Mouse (Mus musculus) R1 (cell line): Measurements from ENCODE around the gene Zfp944.
A peak's percentile ranks its signal among the peaks of the same experiment; 100 is the strongest.
"Not testable (repeated sequence)": the region's sequence is repeated elsewhere in the genome, so short reads cannot be mapped to it uniquely, and the experiment has no call there.

Experiments
- DNase-seq: peaks from one replicate; pipeline ENCODE4 v3.0.0-alpha.2; 2018; ENCODE audit warnings: low read depth, low spot score

The Zfp944 gene

GRCm38 (mm10) chr17:22361101-22361781, at the start of gene Zfp944, which contains the start of gene Zfp758:
Gene Zfp944 (minus strand): TSS chr17:22361400.
Gene Zfp758 (plus strand): TSS chr17:22361453.
- peak; percentile 68 for DNase-seq

GRCm38 (mm10) chr17:22410756-22411155, 49.6 kb upstream of the Zfp944 start:
- DNase-seq = peak; percentile 66

GRCm38 (mm10) chr17:22363895-22364294, 2.7 kb upstream of the Zfp944 start:
- DNase-seq = peak; percentile 67

GRCm38 (mm10) chr17:22360572-22360971, 628 bp downstream of the Zfp944 start:
- peak; percentile 18 for DNase-seq

GRCm38 (mm10) chr17:22352794-22353193, 8.4 kb downstream of the Zfp944 start:
- peak; percentile 61 for DNase-seq

GRCm38 (mm10) chr17:22315247-22315646, 46.0 kb downstream of the Zfp944 start:
- DNase-seq = not testable (repeated sequence)

- peak; percentile 97 for DNase-seq
These were observed 46.4 kb downstream of the Zfp944 start, which contains the start of gene CT030661.1 for GRCm38 (mm10) chr17:22314730-22315226. Gene CT030661.1 (minus strand): TSS chr17:22314837.

GRCm38 (mm10) chr17:22314219-22314618, 47.0 kb downstream of the Zfp944 start:
- not testable (repeated sequence) for DNase-seq
